Mouse (Mus musculus): ENCODE results near the gene Tiam1.

DNA sequence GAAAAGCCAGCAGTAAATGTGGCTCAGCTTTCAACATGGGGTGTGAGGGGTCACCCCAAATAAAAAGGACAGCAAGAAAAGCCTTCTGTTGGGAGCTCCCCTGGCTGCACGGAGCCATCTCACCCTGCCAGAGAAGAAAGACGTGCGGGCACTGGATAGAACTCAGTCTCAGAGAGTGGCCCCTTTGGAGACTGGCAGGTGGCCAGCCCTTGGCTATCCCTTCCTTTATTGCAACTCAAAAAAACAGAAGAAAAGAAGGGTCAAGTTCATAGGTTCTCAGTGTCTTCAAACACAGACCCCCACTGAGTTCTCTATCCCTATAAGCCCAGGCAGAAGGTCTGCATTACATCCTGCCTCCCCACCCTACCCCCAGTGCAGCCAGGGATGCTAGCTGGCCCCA is 115.7 kb downstream of the Tiam1 start:
- TF ChIP-seq CTCF (IDR thresholded peaks at IDR 0.05; ENCODE audit: low read depth, low read length) (no peak), GATA1 (IDR thresholded peaks at IDR 0.05; ENCODE audit: borderline replicate concordance, low read length) (no peak)
